Mouse (Mus musculus): ENCODE measurements around the gene Nt5dc3.

The Nt5dc3 gene

GRCm38 (mm10) chr10:86815133-86815532 lies 36.3 kb downstream of the Nt5dc3 start:
- DNase-seq (ENCODE audit: low spot score) = no peak

- no peak for DNase-seq (ENCODE audit: low spot score)
Observed at GRCm38 (mm10) chr10:86819649-86820165, 40.9 kb downstream of the Nt5dc3 start.

- no peak for DNase-seq (ENCODE audit: low spot score)
Observed at GRCm38 (mm10) chr10:86821014-86821413, 42.2 kb downstream of the Nt5dc3 start.

GRCm38 (mm10) chr10:86824093-86824492 lies 45.3 kb downstream of the Nt5dc3 start:
- no peak for DNase-seq (ENCODE audit: low spot score)

GRCm38 (mm10) chr10:86824871-86825270 lies 46.1 kb downstream of the Nt5dc3 start:
- no peak for DNase-seq (ENCODE audit: low spot score)

GRCm38 (mm10) chr10:86825871-86826522 lies 47.2 kb downstream of the Nt5dc3 start:
- no peak for DNase-seq (ENCODE audit: low spot score)

- no peak for DNase-seq (ENCODE audit: low spot score)
Observed at GRCm38 (mm10) chr10:86826929-86827328, 48.1 kb downstream of the Nt5dc3 start.

GRCm38 (mm10) chr10:86828221-86829135 lies 49.7 kb downstream of the Nt5dc3 start:
- DNase-seq (ENCODE audit: low spot score) = no peak

GRCm38 (mm10) chr10:86829515-86829914 lies 50.7 kb downstream of the Nt5dc3 start:
- no peak for DNase-seq (ENCODE audit: low spot score)

- no peak for DNase-seq (ENCODE audit: low spot score)
Observed at GRCm38 (mm10) chr10:86836784-86837183, 58.0 kb downstream of the Nt5dc3 start.

GRCm38 (mm10) chr10:86838827-86839226 lies 60.0 kb downstream of the Nt5dc3 start:
- no peak for DNase-seq (ENCODE audit: low spot score)

- no peak for DNase-seq (ENCODE audit: low spot score)
Observed at GRCm38 (mm10) chr10:86842659-86843058, 63.9 kb downstream of the Nt5dc3 start.

- DNase-seq (ENCODE audit: low spot score) = no peak
Observed at GRCm38 (mm10) chr10:86846926-86847467, 68.2 kb downstream of the Nt5dc3 start.

GRCm38 (mm10) chr10:86849087-86849486 lies 70.3 kb downstream of the Nt5dc3 start:
- no peak for DNase-seq (ENCODE audit: low spot score)

GRCm38 (mm10) chr10:86849508-86849907 lies 70.7 kb downstream of the Nt5dc3 start:
- no peak for DNase-seq (ENCODE audit: low spot score)

- DNase-seq (ENCODE audit: low spot score) = no peak
Observed at GRCm38 (mm10) chr10:86852160-86852559, 73.4 kb downstream of the Nt5dc3 start.

GRCm38 (mm10) chr10:86853433-86853832 lies 74.6 kb downstream of the Nt5dc3 start:
- DNase-seq (ENCODE audit: low spot score) = no peak

- DNase-seq (ENCODE audit: low spot score) = no peak
Observed at GRCm38 (mm10) chr10:86860396-86860795, 81.6 kb downstream of the Nt5dc3 start.

- DNase-seq (ENCODE audit: low spot score) = no peak
Observed at GRCm38 (mm10) chr10:86862496-86862895, 83.7 kb downstream of the Nt5dc3 start.

GRCm38 (mm10) chr10:86863429-86863828 lies 84.6 kb downstream of the Nt5dc3 start:
- DNase-seq (ENCODE audit: low spot score) = no peak

- no peak for DNase-seq (ENCODE audit: low spot score)
Observed at GRCm38 (mm10) chr10:86872121-86872520, 93.3 kb downstream of the Nt5dc3 start.

- no peak for DNase-seq (ENCODE audit: low spot score)
Observed at GRCm38 (mm10) chr10:86872591-86872990, 93.8 kb downstream of the Nt5dc3 start.

- DNase-seq (ENCODE audit: low spot score) = no peak
Observed at GRCm38 (mm10) chr10:86878721-86879120, 99.9 kb downstream of the Nt5dc3 start.

Measured in T-cell, adult 2 months (primary cell).